Mouse (Mus musculus) gastrocnemius, postnatal 4 days (tissue): ENCODE measurements around the gene Bmx. TPM values are rescaled to one million over a fixed set of nuclear protein-coding genes. Genes with fewer than 3 reads are reported as not detected.
A peak's percentile ranks its signal among the peaks of the same experiment; 100 is the strongest.

Experiments
- DNase-seq, 2 experiments: peaks; one replicate each; pipeline ENCODE4 v3.0.0; 2021 to 2022; ENCODE audit warnings: low spot score in 2 of 2, mixed read lengths in 2 of 2
- long read RNA-seq, 2 experiments: library from polyadenylated mRNA; stranded (forward); transcript quantifications; one replicate each; pipeline ENCODE4 v2.0.0; 2021
- total RNA-seq, 2 experiments: library from RNA; stranded (reverse); gene quantifications; 2 replicates each; pipeline ENCODE4 v1.2.3; 2021

Gene Bmx
- 1 to 10 TPM in 1 of 2 experiments, under 1 TPM in 1; 0.88 to 1.2 TPM for total RNA-seq
- long read RNA-seq, experiment 1, partial matches to known transcripts = 0 of 2 reads
- long read RNA-seq, experiment 1, other reads (novel, unspliced or antisense) = 1 of 2 reads
- long read RNA-seq, experiment 2, partial matches to known transcripts = 1 of 2 reads
- long read RNA-seq, experiment 2, other reads (novel, unspliced or antisense) = 0 of 2 reads

DNA sequence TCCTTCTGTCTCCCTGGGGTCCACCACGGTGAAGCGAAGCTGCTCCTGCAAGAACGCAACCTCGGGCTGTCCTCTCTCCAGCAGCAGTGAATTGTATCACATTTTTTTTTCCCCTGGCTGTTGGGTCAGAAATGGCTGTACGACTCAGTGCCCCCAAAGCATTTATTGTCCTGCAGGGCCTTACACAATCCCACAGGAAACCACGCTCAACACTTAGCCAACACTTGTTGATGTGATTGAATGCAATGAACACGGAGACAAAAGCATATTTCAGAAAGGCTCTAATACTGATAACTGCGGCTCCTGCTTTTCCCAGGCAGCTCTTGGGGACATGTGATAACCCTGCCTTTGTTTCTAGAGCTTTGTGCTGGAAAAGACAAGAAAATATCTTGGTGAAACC, at the start of gene Bmx:
Bmx (minus strand) TSS at position 137 of the 400 bp plus-strand sequence.
- DNase-seq = no peak

DNA sequence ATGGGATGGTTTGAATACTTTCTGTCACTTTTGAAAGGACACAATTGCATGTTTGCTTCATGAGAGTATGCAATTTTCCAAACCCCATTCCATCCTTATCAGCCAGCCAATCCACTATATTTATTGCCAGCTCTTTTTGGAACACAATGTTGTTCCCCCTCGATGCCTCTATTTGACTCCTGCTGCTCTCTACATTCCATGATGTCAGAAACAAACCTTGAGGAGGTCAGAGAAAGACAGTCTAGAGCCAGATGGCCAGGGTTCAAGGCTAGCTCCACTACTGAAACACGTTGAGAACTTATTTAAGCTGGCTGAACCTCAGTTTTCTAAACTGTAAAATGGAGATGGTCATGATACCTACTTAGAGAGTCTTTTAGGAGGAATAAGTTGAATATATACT, 48.3 kb upstream of the Bmx start:
- DNase-seq = no peak

DNA sequence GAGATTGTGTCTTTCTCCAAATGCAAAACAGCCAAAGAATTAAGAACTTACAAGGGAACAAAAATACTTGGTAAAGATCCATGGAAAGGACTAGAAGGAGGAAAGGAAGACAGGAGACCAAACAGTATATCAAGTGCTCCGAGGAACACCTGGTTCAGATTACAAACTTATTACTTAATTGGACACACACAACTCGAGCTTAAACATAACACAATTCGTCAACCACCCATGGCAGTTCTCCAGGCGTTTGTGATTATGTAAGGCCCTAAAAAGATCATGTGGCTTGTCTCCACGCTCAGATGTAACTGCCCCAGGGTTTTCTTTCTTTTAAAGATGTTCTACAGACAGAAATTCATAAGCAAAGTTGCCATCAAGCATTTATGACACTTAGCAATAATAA, 33.2 kb upstream of the Bmx start:
- DNase-seq = peak in 1 of 2 experiments; percentile 11

DNA sequence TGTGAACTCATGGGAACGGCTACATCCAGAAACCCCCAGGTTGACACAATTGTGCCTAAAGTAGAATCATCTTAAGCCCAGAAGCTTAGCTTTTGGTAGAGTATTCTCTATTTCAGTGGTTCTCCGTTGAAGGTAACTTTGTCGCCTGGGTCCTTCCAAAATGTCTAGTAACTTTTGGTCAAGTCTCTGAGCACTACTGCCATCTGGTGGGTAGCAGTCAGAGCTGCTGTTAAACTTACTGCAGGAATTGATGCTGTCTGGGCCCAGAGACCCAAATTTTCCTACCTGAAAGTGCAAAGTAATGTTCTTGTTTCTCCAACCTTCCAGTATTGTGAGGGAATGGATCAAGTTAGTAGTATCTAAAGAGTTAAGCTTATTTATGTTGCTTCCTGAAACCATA, 29.1 kb upstream of the Bmx start:
- peak in 1 of 2 experiments; percentile 8 for DNase-seq

DNA sequence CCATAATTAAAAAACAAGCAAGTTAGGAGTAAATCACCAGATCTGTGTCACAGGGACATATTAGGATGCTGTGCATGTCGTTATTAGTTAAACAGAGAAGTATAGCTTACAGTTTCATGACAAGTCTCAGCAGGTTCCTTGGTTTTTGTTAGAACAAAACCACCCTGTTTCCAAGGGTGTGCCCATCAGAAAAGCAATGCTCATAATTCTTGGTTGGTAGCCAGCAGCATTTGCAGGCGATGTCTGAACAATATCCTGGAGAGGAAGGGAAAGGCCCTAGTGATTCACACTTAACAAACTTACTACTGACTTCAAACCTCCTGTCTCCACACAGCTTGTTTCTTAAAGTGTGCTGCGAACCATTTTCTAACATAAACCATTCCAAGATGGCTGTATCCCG, 25.8 kb upstream of the Bmx start:
- DNase-seq = no peak

DNA sequence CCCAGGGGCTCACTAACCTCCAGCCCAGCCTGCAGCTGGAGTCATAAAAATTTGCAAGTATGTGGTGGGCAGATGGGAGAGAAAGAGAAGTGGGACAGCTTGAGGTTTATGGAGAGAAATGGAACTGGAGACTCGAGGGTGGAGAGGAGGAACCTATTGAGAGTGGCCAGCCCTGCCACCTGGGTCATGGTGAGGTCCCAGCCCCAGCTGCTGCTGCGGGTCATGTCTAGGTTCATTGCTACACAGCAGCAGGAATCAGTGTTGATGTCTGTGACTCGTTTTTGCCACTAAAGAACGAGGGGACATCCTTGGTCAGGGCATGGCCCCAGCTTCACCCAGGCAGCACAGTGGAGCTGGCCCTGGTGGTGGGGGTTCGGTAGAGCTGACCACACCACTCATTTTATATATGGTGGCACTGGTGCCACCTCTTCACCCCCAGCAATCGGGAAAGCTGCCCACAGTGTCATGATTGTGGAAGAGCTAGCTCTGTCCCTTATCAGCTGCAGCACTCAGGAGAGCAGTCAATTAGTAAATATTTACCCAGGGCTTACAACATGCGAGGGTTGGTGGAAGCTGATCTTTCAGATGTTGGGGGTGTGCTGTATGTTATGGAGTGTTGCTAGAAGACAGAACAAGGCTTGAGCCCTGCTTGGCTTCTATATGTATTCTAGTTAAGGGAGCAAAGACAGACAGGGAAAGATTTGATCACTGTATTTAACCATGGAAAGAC, 23.1 kb upstream of the Bmx start:
- DNase-seq = no peak

DNA sequence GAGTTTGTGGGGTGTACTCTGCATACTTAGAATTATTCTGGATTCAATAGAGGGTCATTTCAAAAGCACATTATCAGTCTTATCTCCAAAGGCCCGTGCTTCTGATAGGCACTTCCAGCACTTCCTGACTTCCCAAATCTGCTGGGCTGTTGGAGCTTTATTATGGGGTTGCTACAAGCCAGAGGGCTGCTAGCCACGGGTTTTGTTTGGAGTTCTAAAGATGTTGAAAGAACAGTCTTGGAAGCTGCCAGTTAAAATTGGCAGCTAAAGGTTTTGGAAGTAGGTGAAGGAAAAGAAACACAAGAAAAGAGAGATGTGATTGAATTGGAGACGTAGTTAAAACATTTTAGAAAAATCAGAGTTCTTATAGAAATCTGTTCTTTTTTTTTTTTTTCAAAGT, 17.5 kb upstream of the Bmx start:
- DNase-seq = no peak

DNA sequence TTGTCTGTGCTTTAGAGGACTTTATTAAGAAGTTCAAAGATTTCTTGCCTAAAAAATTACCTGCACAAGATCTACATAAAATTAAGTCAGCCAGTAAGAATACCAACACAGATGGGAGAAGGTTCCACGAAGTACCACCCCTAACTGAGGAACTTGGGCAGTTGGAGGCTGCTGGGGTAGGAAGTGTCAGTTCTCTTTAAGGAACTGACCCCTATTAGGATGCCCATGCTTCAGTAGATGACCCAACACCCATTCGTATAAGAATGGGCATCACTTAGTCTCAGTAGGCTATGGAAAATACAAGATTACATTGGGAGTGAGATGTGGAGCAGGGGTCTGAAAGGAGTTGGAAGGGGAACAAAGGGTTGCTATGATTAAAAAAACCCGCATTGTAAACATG, 12.6 kb upstream of the Bmx start:
- DNase-seq = no peak

DNA sequence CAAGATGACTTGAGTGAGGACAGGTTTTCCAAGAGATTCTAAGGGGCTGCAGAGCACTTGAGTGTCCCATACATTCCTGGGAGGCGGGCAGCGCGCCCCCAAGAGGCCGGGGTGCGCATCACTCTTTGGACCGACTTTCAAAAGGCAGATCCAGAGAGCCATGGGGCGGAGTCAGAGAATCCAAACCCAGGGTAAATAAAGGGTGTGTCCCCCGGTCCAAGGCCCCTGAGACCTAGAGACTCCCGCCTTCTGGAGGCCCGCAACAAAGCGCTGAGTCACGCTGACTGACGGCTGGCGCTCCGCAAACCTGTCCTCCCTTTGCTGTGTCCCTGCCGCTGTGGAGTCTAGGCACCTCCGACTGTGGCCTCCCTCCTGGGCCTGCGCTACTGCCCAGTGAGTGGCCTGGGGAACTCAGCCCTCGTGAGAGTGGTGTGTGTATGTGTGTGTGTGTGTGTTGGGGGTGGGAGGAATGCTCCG, 11.3 kb upstream of the Bmx start, which contains the start of gene Pir:
Pir (plus strand) TSS at position 87 of the 477 bp plus-strand sequence.
- DNase-seq = peak; percentile 18 to 39

DNA sequence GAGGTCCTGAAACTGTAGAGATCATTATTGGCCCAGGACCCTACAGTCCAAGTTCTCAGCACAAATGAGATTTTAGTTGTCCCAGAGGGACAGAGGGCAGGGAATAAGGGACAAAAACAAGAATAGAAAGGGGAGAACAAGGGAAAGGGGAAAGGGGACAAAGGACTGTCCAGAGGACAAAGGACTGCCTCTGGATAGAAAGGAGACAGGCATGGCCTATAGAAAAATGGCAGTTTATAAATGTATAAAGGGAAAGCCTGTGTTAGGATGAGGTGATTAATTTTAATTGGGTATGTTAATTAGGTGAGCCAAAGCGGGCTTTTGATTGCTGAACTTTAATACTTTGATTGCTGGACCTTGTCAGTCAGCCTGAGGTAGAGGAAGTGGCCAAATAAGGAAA, 6.9 kb upstream of the Bmx start:
- no peak for DNase-seq

DNA sequence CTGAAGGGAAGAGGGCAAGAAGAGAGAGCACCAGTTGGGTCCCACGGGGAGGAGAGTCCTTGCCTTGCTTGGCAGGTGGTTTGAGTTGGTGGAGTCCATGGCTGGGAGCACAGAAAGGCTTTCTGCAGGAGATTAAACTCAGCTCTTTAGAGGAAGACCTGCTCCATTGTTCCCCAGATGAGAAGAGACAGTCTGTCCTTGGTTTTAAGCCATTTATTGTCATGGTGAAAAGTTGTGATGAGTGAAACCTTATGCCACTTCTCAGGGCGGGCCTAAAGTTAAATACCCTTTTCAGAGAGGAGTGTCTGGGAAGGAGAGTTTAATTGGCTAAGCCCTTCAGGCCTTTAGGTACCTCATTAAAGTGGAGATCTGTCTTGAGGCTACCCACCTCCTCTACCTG, 4.3 kb upstream of the Bmx start:
- DNase-seq = no peak

DNA sequence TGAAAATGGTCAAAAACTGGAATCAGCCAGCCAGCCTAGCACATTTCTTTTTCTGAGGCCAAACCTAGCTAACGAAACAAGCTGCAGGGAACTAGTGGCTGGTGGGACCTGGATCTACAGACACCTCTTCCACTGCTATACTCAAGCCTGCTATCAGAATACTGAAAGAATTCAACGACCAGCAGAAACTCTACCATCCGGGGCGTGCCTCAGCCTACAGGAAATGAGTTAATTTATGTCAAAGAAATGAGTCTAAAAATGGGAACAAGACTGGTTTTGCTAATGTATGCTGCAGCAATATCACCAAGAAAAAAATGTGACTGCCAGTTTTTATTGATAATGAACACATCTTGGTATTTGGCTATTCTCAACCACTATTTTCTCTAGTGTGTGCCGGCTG, 669 bp upstream of the Bmx start:
- DNase-seq = no peak

DNA sequence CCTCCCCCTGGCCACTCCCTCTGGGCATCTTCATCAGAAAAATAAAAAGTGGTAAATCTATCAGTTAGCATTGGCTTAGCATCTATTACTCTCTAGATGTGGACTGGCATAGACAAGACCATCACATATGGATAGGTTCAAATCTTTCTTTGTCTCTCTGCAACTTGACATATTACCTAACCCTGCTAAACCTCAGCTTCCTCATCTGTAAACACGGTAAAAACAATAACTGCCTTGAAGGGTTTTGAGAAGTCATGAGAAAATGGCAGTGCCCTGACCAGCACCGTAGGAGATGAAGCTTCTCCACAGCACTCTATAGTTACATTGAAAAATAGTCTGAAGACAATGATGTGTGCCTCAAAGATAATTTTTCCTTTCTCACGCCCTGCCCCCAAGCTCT, 1.5 kb downstream of the Bmx start:
- no peak for DNase-seq

DNA sequence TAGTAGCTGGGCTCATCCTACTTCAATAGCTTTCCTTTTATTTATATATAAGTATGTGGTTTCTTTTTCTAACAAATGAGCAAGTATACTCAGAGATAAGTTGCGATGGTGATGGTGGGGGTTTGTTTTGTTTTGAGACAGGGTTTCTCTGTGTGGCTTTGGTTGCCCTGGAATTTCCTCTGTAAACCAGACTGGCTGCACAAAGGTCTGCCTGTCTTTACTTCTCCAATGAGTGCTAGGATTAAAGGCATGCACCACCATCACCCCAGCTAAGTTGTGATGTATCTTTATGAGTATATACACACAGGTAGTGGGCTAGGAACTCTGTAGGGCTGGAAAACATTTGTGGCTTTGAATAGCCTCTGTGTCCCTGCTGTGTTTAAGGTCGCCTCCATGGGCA, 11.3 kb downstream of the Bmx start:
- DNase-seq = no peak

DNA sequence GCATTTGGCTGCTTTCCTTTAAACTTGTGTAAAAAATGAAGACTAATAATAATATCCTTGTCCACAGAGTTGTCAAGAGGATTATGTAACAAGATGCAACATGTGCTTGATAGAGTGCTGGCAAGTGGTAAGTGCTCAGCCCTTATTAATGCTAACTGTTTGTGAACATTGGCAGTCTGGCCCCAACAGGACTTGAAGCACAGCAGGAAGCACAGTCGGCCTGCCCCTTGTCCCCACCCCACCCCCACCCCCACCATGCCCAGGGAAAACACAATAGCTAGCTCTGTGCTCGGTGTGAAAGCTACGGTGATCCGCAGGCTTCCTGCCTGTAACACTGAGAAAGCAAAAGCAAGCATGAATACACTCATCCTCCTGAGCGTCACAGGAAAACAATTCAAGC, 12.3 kb downstream of the Bmx start:
- no peak for DNase-seq

DNA sequence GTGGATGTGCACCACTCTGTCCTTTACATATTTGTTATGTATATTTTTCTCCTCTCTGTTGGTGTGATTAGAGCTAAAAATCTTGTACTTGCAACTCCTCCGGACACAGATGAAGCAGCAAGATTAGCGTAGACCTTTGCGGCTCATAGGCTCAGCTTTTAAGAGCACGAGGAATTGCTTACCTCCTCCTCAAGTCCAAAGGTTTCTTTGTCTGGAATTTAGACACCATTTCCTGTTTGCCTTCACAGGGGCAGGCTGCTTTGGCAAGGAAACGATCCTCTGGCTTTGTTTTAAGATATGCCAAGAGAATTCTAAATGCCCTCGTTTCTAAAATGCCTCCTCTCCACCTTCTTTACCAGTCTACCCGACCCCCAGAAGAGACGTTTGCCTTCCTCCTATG, 24.6 kb downstream of the Bmx start:
- DNase-seq = no peak

DNA sequence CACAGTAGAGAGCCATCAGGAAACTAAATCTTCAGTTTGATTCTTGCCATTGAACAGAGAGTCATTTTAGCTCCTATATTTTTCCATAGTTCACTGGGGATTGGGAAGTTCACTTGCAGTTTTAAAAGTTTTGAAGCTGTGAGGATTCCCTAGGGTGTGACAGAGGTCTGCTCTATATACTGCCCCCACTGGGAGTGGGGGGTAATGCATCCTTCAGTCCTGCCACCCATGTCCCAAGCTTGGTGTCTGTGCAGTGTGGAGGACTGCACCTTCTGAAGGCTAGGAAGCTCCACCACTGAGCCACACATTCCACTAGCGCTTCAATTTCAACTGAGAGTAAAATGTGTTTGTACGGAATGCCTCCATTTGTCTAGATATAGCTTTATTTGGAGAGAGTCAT, 36.0 kb downstream of the Bmx start:
- no peak for DNase-seq

DNA sequence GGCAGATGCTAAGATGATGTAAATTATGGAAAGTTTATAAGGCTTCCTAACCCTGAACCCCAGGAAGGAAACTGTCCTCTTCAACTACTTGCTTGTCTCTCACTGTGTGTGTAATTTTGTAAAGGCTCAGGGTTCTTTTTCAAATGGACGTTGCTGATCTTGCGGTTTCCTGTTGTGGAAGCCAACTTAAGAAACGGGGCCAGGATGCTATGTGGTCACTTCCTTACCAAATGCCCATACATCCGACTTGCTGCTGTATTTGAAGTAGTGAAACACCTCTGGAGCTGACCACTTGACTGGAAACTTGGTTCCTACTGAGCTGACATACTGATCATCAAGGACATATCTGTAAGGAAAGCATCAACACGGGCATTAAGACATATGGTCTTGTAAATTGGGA, 57.4 kb downstream of the Bmx start:
- no peak for DNase-seq

DNA sequence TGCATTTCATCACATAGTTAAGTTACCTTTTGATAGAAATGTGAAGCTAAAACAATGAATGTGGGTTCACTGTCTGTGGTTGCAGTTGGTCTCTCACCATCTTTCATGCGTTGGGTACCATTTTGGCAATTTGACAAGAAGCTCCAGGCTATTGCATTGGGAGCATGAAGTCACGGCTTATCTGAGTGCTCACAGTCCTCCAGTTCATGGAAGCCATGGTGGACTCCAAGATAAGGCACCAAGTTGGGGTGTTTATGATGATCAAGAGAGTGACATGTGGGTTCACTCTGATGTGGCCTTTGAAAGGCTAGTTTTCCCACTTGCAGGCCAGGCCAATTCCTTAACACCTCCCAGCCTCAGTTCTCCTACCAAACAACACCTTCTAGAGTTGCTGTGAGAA, 60.3 kb downstream of the Bmx start:
- no peak for DNase-seq

DNA sequence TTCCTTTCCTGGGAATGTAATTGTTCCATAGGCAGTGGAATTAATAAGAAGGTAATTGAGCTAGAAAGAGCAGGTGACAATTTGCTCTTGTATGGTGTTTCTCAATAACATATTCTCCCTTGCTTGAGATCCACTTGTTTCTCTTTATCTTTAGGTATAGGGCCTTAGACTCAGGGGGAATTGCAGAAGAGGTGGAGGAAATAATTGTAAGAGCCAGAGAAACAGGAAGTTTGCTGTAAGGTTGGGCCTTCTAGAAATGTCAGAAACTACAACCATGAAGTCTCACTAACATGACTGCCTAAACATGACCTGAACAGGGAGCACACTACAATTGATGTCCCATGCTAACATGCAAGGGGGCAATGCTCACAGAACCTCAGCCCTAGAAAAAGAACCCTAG, 68.1 kb downstream of the Bmx start:
- DNase-seq = no peak

DNA sequence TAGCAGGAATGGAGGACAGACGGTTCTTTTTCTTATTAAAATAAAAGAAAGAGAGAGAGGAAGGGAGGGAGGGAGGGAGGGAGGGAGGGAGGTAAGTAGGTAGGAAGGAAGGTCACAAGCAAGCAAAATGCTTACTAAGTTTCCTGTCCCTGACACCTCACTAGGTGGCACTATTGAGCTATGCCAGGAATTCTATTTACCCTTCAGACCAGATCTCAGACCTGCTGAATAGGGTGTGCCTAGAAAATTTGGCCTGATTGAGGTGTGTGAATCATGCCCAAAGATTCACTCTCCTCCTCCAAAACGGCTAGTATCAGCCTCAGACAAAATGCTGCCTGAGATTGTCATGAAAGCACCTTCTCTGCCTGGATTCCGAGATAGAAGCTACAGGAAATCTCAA, 74.1 kb downstream of the Bmx start:
- DNase-seq = peak in 1 of 2 experiments; percentile 7

DNA sequence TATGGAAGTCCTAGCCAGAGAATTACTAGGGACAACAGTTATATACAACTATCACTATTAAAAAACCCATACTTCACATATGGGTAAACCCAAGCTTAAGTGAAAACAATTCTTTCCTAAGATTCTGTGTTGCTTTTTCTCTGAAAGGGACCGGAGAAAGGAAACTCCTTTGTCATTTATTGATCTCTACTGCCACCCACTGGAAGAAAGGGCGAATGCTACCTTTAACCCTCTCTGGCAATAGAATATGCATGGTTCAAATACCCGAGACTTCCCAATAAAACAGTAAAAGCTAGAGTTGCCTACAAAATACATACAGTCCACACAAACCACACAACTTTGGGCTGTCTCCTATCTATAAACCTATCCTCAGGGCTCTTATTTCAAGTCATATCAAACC, 78.2 kb downstream of the Bmx start:
- peak in 1 of 2 experiments; percentile 14 for DNase-seq

DNA sequence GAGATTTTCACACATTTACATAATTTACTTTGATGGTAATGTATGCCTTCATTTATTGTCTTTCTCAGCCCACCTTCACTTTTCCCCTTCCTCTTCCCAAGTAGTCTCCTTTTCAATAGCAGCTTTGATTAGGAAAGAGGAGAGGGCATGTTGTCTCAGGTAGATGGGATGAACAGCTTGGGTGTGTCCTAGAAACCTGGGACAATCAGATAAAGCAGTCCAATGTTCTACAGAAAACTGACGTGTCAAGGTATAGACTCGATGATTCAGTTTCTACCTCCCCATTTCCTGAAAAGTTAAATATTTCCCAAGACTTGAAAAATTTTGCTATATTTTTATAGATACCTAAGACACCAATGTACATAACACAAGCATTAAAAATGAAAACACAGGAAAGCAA, 79.1 kb downstream of the Bmx start:
- no peak for DNase-seq
